Mouse (Mus musculus): ENCODE measurements around the gene Uba52.
A peak's percentile ranks its signal among the peaks of the same experiment; 100 is the strongest.
"Not testable (repeated sequence)": the region's sequence is repeated elsewhere in the genome, so short reads cannot be mapped to it uniquely, and the experiment has no call there.

Gene Uba52

GRCm38 (mm10) chr8:70529741-70530161, 19.1 kb upstream of the Uba52 start:
- DNase-seq, result no peak

GRCm38 (mm10) chr8:70529299-70529698, 18.7 kb upstream of the Uba52 start:
- DNase-seq, result no peak

- no peak for DNase-seq
Observed at GRCm38 (mm10) chr8:70528182-70528797, 17.7 kb upstream of the Uba52 start.

GRCm38 (mm10) chr8:70527512-70528181, 17.0 kb upstream of the Uba52 start, which contains the start of the genes Fkbp8 and Kxd1:
Gene Fkbp8 (plus strand): TSS chr8:70527724.
Gene Kxd1 (minus strand): TSS chr8:70527956.
- peak; percentile 97 for DNase-seq

GRCm38 (mm10) chr8:70527111-70527511, 16.5 kb upstream of the Uba52 start:
- no peak for DNase-seq

GRCm38 (mm10) chr8:70522592-70523403, 12.2 kb upstream of the Uba52 start:
- peak; percentile 96 for DNase-seq

GRCm38 (mm10) chr8:70519606-70520005, 9.0 kb upstream of the Uba52 start:
- DNase-seq, result no peak

- DNase-seq, result no peak
Observed at GRCm38 (mm10) chr8:70519043-70519442, 8.4 kb upstream of the Uba52 start.

- DNase-seq, result no peak
Observed at GRCm38 (mm10) chr8:70517940-70518643, 7.5 kb upstream of the Uba52 start.

- DNase-seq, result no peak
Observed at GRCm38 (mm10) chr8:70513441-70513840, 2.8 kb upstream of the Uba52 start.

GRCm38 (mm10) chr8:70512253-70512903, 1.8 kb upstream of the Uba52 start:
- DNase-seq, result no peak

- no peak for DNase-seq
Observed at GRCm38 (mm10) chr8:70511770-70512169, 1.2 kb upstream of the Uba52 start.

GRCm38 (mm10) chr8:70511174-70511573, 573 bp upstream of the Uba52 start:
- DNase-seq, result not testable (repeated sequence)

GRCm38 (mm10) chr8:70509281-70509952, 1.2 kb downstream of the Uba52 start:
- DNase-seq, result no peak

- no peak for DNase-seq
Observed at GRCm38 (mm10) chr8:70507027-70507393, 3.6 kb downstream of the Uba52 start.

- DNase-seq, result peak; percentile 96
Observed at GRCm38 (mm10) chr8:70506328-70507026, 4.1 kb downstream of the Uba52 start, which contains the start of gene Rex1bd. Gene Rex1bd (minus strand): TSS chr8:70506752.

GRCm38 (mm10) chr8:70505698-70506327, 4.8 kb downstream of the Uba52 start:
- DNase-seq, result no peak

GRCm38 (mm10) chr8:70504851-70505250, 5.8 kb downstream of the Uba52 start:
- DNase-seq, result peak; percentile 58

GRCm38 (mm10) chr8:70504291-70504716, 6.3 kb downstream of the Uba52 start:
- DNase-seq, result peak; percentile 64

- peak; percentile 49 for DNase-seq
Observed at GRCm38 (mm10) chr8:70503062-70503750, 7.4 kb downstream of the Uba52 start.

Data from kidney, adult 11 months (tissue).